Mouse (Mus musculus) midbrain, postnatal 0 days (tissue): ENCODE data around the gene Brd3. TPM values are rescaled to one million over a fixed set of nuclear protein-coding genes. Genes with fewer than 3 reads are reported as not detected.

Source experiments
- ATAC-seq: fragments of 200-750 bp; cut with Nextera tagmentation; 2 replicates; pipeline ENCODE4 v1.8.0; 2017; ENCODE audit warnings: moderate number of reproducible peaks, mild to moderate bottlenecking, moderate TSS enrichment, moderate library complexity; ENCODE audit not compliant: low FRiP score
- DNase-seq: peaks from one replicate; pipeline ENCODE4 v3.0.0-alpha.2; 2015; ENCODE audit warnings: low spot score
- H3K27ac ChIP-seq: fragments of 300-500 bp; sonication (generic); 2 replicates; pipeline ENCODE4 v1.5.1; 2014; ENCODE audit warnings: low read depth, mild to moderate bottlenecking, low read length, mixed read lengths
- H3K27me3 ChIP-seq: fragments of 300-500 bp; sonication (generic); 2 replicates; pipeline ENCODE4 v1.6.1; 2014; ENCODE audit warnings: low read length, control low read depth, mixed read lengths; ENCODE audit not compliant: insufficient read depth
- H3K36me3 ChIP-seq: fragments of 300-500 bp; sonication (generic); 2 replicates; pipeline ENCODE4 v1.6.1; 2014; ENCODE audit warnings: low read length, control low read depth, mixed read lengths; ENCODE audit not compliant: insufficient read depth
- H3K4me1 ChIP-seq: fragments of 300-500 bp; sonication (generic); 2 replicates; pipeline ENCODE4 v1.6.1; 2014; ENCODE audit warnings: mild to moderate bottlenecking, control low read depth, antibody characterized with exemption, low read length, mixed read lengths; ENCODE audit not compliant: insufficient read depth
- H3K4me2 ChIP-seq: fragments of 300-500 bp; sonication (generic); 2 replicates; pipeline ENCODE4 v1.6.1; 2014; ENCODE audit warnings: low read depth, mild to moderate bottlenecking, low read length, mixed read lengths; ENCODE audit not compliant: poor library complexity, severe bottlenecking
- H3K4me3 ChIP-seq: fragments of 300-500 bp; sonication (generic); 2 replicates; pipeline ENCODE4 v1.5.1; 2014; ENCODE audit warnings: low read depth, mild to moderate bottlenecking, low read length, moderate library complexity
- H3K9ac ChIP-seq: fragments of 300-500 bp; sonication (generic); replicated peaks from 2 replicates; pipeline ENCODE4 v1.6.1; 2014; ENCODE audit warnings: mild to moderate bottlenecking, low read length, moderate library complexity, mixed read lengths; ENCODE audit not compliant: poor library complexity, severe bottlenecking
- H3K9me3 ChIP-seq: fragments of 300-500 bp; sonication (generic); 2 replicates; pipeline ENCODE4 v1.6.1; 2016; ENCODE audit warnings: low read length, control low read depth
- CTCF ChIP-seq: IDR thresholded peaks from 2 replicates; pipeline ENCODE4 v1.5.1; 2016; ENCODE audit warnings: antibody characterized with exemption, mild to moderate bottlenecking
- WGBS: fragments of 180-500 bp; shearing (Covaris S2); extraction: QIAGEN DNeasy Blood & Tissue Kit; methylation state at CpG from one replicate; pipeline ENCODE4 v1.1.7; 2014; 5-methylcytosine and 5-hydroxymethylcytosine counted together
- polyA plus RNA-seq: library from polyadenylated mRNA; unstranded; fragments of >200 nt; fragmentation: Nextera tagmentation; extraction: Ambion mirVana; gene quantifications from 2 replicates; pipeline ENCODE4 v1.2.1, GENCODE M21; 2015
- total RNA-seq: library from RNA; depleted of rRNA; stranded (reverse); fragments of >200 nt; gene quantifications from 2 replicates; pipeline ENCODE4 v1.2.3, GENCODE M21; 2014

Gene Brd3
- total and polyA plus RNA-seq, 2 experiments from 2014 or later = 43.8 to 124 TPM

- H3K4me1 ChIP-seq = peaks cover 11% of the 10 kb centered on the region; the same call in 1 of the 2 replicates
- no peak for TF ChIP-seq CTCF
- peak overlapping the region; percentile 92 for H3K4me3 ChIP-seq
- H3K9me3 ChIP-seq = no peaks in the 10 kb centered on the region
- no peaks in the 10 kb centered on the region for H3K36me3 ChIP-seq
- H3K27ac ChIP-seq = no peak overlapping the region
- H3K4me2 ChIP-seq = peak overlapping the region; percentile 99
- H3K27me3 ChIP-seq = no peaks in the 10 kb centered on the region
- WGBS = under 1% methylated on average over 58 of the region's 60 CpGs
- H3K9ac ChIP-seq = peak overlapping the region; percentile 77
- DNase-seq (no peak), ATAC-seq (peak; percentile 24; the same call in 1 of the 2 replicates)
Measured at GRCm38 (mm10) chr2:27425751-27426405, 81.6 kb downstream of the Brd3 start.

- DNase-seq = peak; percentile 58
- TF ChIP-seq CTCF = no peak
- no peaks in the 10 kb centered on the region for H3K9me3 ChIP-seq
- H3K4me1 ChIP-seq = peaks cover 11% of the 10 kb centered on the region; the same call in 1 of the 2 replicates
- no peak overlapping the region for H3K27ac ChIP-seq
- under 1% methylated on average over 20 of the region's 20 CpGs for WGBS
- no peak for ATAC-seq
- peak overlapping the region; percentile 92 for H3K4me3 ChIP-seq
- H3K4me2 ChIP-seq = peak overlapping the region; percentile 99
- H3K27me3 ChIP-seq = no peaks in the 10 kb centered on the region
- H3K36me3 ChIP-seq = no peaks in the 10 kb centered on the region
- H3K9ac ChIP-seq = peak overlapping the region; percentile 77
Measured at GRCm38 (mm10) chr2:27425161-27425611, 82.3 kb downstream of the Brd3 start.

DNA sequence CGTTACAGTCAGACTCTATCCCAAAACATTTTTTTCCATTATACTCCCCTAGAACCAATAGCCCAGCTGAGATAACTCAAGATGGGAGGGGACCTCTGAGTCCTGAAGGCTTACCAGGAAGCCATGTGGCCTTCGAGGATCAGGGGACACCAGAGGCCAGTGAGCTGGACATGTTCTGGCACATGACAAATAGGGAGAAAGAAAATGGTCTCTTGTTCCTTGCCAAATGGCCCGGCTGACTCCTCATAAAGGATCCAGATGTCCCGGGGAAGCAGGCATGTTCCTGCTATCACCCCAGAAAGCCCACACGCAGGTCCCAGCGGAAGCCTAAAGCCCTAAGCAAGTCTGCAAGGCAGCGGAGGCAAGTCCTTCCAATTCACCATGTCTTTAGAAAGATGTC is 83.9 kb downstream of the Brd3 start:
- no peak for ATAC-seq
- no peak overlapping the region for H3K4me3 ChIP-seq

GRCm38 (mm10) chr2:27421293-27422068 is 86.0 kb downstream of the Brd3 start:
- Histone ChIP-seq H3K36me3 (no peaks in the 10 kb centered on the region), H3K9ac (no peak overlapping the region), H3K4me1 (peaks cover 8% of the 10 kb centered on the region; the same call in 1 of the 2 replicates), H3K27me3 (no peaks in the 10 kb centered on the region), H3K4me2 (no peak overlapping the region), H3K4me3 (no peak overlapping the region), H3K27ac (no peak overlapping the region), H3K9me3 (no peaks in the 10 kb centered on the region)
- TF ChIP-seq CTCF = no peak
- no peak for ATAC-seq
- peak; percentile 84 for DNase-seq
- 39% methylated on average over 20 of the region's 20 CpGs for WGBS

More for the DNA sequence above, 83.9 kb downstream of the Brd3 start:
- no peak for DNase-seq
- no peak for TF ChIP-seq CTCF
- Histone ChIP-seq H3K4me2 (peak overlapping the region; percentile 2; the same call in 1 of the 2 replicates), H3K27ac (no peak overlapping the region), H3K36me3 (no peaks in the 10 kb centered on the region), H3K27me3 (no peaks in the 10 kb centered on the region), H3K9ac (no peak overlapping the region), H3K4me1 (peaks cover 11% of the 10 kb centered on the region; the same call in 1 of the 2 replicates), H3K9me3 (no peaks in the 10 kb centered on the region)
- 76% methylated on average over 7 of the region's 7 CpGs for WGBS

GRCm38 (mm10) chr2:27418577-27419070 is 88.8 kb downstream of the Brd3 start:
- TF ChIP-seq CTCF = no peak
- H3K27me3 ChIP-seq = no peaks in the 10 kb centered on the region
- no peaks in the 10 kb centered on the region for H3K9me3 ChIP-seq
- H3K36me3 ChIP-seq = no peaks in the 10 kb centered on the region
- no peak overlapping the region for H3K4me3 ChIP-seq
- 68% methylated on average over 6 of the region's 6 CpGs for WGBS
- DNase-seq (no peak), ATAC-seq (no peak)
- no peak overlapping the region for H3K9ac ChIP-seq
- no peak overlapping the region for H3K27ac ChIP-seq
- H3K4me2 ChIP-seq = no peak overlapping the region; the same call in 1 of the 2 replicates
- peaks cover 15% of the 10 kb centered on the region for H3K4me1 ChIP-seq
